Mouse (Mus musculus) liver, adult 10 weeks (tissue): ENCODE measurements around the gene Vmn2r47. TPM values are rescaled to one million over a fixed set of nuclear protein-coding genes. Genes with fewer than 3 reads are reported as not detected.

Source experiments
- polyA plus RNA-seq: library from polyadenylated mRNA; stranded (reverse); fragments of 350-450 nt; fragmentation: Illumina TruSeq; extraction: RNeasy Lipid Tissue Mini Kit (QIAGEN cat#74804); gene quantifications from one replicate; pipeline ENCODE4 v1.2.3, GENCODE M21; 2014; ENCODE audit warnings: low read depth, low replicate concordance

Vmn2r47 gene
- polyA plus RNA-seq = not detected

GRCm38 (mm10) chr7:9841225-9841624 is at the start of gene Vmn2r47:
Gene Vmn2r47, minus strand, starts transcription at chr7:9841325.

GRCm38 (mm10) chr7:9770471-9770870 is 70.7 kb downstream of the Vmn2r47 start, which contains the start of gene Vmn2r46:
Gene Vmn2r46, minus strand, starts transcription at chr7:9770571.

Other genes with a start within 250 kb of the Vmn2r47 start
- gene Vmn2r46, start 70.8 kb downstream of the Vmn2r47 start, polyA plus RNA-seq = not detected
- gene Vmn2r48, start 112.3 kb upstream of the Vmn2r47 start, polyA plus RNA-seq = not detected
- gene Vmn2r49, start 150.9 kb upstream of the Vmn2r47 start, polyA plus RNA-seq = not detected
- gene Vmn2r50, start 212.0 kb upstream of the Vmn2r47 start, polyA plus RNA-seq = not detected